Mouse (Mus musculus): ENCODE measurements at regions not wholly inside any gene's neighbourhood (a gene's known extent, or its start where the extent isn't known, plus 50 kb on each side); places are given as distances from the start of the nearest gene placed in this dataset.

GRCm38 (mm10) chr13:86857910-86858309 lies 811.2 kb upstream of the Cox7c start:
- ATAC-seq (ENCODE audit: low FRiP score), result no peak

GRCm38 (mm10) chr13:86840862-86841261 lies 794.2 kb upstream of the Cox7c start:
- Histone ChIP-seq H3K9ac (no peak overlapping the region), H3K4me1 (no peaks in the 10 kb centered on the region), H3K27me3 (no peaks in the 10 kb centered on the region), H3K27ac (no peak overlapping the region), H3K9me3 (replicated peaks) (no peaks in the 10 kb centered on the region), H3K4me3 (no peak overlapping the region), H3K36me3 (no peaks in the 10 kb centered on the region), H3K4me2 (replicated peaks) (no peak overlapping the region)
- peak; percentile 48 for ATAC-seq (ENCODE audit: low FRiP score)
- 73% methylated on average over 1 of the region's 1 CpGs for WGBS

More at GRCm38 (mm10) chr13:86857910-86858309, 811.2 kb upstream of the Cox7c start:
- Histone ChIP-seq H3K4me3 (no peak overlapping the region), H3K27me3 (no peaks in the 10 kb centered on the region), H3K36me3 (no peaks in the 10 kb centered on the region), H3K9me3 (replicated peaks) (no peaks in the 10 kb centered on the region), H3K4me1 (no peaks in the 10 kb centered on the region), H3K4me2 (replicated peaks) (no peak overlapping the region), H3K9ac (no peak overlapping the region), H3K27ac (no peak overlapping the region)
